Mouse (Mus musculus): ENCODE measurements around the gene Tacc3.

Tacc3 gene

GRCm38 (mm10) chr5:33694848-33695717 is 37.2 kb downstream of the Tacc3 start:
- peak; percentile 79 for DNase-seq (ENCODE audit: low spot score)

GRCm38 (mm10) chr5:33695718-33696121 is 37.8 kb downstream of the Tacc3 start:
- no peak for DNase-seq (ENCODE audit: low spot score)

GRCm38 (mm10) chr5:33696430-33696829 is 38.5 kb downstream of the Tacc3 start:
- no peak for DNase-seq (ENCODE audit: low spot score)

DNA sequence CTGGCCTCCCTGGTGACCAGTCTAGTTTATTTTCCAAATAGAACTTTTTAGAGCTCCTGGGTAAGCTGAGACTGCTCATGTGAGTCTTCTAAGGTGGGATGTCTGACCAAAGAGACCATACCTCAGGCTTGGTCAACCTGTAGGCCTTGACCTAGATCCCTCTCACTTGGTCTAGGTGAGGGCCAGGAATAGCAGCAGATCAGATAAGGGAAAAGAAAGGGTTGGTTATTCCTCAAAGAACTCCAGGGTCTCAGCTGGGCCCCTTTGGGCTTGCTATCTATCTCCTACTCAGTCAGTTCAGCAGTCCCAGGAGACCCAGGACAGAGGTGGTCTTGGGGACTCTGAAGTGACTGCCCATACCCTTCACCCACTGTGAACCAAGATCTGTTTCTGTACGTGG is 39.6 kb downstream of the Tacc3 start:
- no peak for DNase-seq (ENCODE audit: low spot score)

DNA sequence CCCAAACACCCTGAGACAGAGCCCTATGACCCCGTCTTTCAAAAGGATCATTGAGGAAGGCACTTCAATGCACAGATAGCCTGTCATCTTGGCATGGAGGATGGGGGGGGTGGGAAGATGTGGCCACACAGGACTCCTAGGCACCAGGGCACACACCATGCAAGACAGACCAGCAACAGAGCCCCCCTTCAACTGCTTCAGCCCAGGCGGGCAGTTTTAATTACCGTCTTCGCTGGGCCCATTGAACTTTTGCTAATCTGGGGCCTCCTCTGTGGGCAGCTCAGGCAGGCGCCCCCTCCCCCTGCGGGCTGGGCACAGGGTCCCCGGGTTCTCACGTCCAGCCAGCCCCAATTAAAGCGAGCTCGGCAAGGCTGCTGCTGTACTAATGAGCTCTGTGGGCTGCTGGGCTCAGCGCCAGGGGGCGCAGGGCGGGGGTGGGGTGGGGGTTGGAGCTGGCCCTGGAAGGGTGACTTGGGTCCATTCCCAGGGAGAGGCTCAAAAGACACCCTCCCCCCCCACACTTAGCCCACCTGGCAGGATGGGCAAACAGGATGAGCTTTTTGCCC is 40.1 kb downstream of the Tacc3 start:
- peak; percentile 83 for DNase-seq (ENCODE audit: low spot score)

- no peak for DNase-seq (ENCODE audit: low spot score)
These were observed 40.7 kb downstream of the Tacc3 start for GRCm38 (mm10) chr5:33698669-33699068.

DNA sequence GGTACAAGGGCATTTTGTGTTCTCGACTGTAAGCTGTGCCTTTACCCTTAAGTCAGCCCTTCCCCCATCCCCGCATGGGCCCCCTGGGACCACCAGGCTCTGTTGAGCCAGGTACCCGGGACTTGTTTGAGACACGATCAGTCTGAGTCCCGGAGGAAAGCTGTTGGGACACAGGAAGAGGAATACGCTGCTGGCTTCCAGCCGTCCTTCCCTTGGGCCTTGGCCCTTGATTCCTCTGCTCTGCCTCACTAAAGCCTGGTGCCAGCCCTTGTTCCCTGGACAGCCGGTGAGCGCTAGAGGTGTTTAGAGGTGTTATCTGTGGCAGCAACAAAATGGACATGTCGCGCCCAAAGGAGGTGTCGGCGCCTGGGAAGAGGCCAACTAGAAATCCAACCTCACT is 42.1 kb downstream of the Tacc3 start:
- no peak for DNase-seq (ENCODE audit: low spot score)

DNA sequence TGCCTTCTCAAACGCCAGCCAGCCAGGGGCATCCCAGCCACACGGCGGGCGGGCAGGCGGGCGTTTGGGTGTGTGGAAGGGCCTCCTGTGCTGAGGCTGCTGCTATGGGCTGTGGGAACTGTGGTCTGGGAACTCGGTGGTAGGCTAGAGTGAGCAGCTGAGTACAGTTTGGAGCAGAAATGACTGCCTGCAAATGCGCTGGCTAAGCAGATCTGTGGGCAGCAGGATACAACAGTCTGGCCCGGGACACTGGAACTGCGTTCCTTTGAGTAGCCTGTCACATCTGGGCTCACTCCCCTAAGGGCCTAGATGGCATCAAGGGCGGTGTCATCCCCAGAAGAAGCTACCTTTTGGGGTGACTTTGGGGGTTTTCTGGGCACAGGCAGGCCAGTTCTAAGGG is 43.9 kb downstream of the Tacc3 start:
- no peak for DNase-seq (ENCODE audit: low spot score)

DNA sequence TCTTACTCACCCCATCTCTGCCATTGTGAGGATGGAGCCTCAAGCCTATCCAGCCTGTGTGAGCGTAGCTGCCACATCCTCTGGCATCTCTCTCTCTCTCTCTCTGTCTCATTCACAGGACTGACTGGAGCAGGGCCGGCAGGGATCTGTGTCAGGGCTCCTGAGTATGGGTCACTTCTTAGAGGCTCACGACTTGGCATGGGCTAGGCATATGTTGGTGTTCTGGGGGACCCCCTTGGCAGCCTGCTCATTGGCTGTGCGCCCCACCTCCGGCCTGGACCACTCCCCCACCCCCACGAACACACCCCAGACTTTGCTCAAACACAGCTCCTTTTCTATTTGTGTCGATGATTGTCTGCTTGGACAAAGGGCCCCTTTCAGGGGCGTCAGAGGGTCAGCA is 46.1 kb downstream of the Tacc3 start:
- DNase-seq (ENCODE audit: low spot score): no peak

DNA sequence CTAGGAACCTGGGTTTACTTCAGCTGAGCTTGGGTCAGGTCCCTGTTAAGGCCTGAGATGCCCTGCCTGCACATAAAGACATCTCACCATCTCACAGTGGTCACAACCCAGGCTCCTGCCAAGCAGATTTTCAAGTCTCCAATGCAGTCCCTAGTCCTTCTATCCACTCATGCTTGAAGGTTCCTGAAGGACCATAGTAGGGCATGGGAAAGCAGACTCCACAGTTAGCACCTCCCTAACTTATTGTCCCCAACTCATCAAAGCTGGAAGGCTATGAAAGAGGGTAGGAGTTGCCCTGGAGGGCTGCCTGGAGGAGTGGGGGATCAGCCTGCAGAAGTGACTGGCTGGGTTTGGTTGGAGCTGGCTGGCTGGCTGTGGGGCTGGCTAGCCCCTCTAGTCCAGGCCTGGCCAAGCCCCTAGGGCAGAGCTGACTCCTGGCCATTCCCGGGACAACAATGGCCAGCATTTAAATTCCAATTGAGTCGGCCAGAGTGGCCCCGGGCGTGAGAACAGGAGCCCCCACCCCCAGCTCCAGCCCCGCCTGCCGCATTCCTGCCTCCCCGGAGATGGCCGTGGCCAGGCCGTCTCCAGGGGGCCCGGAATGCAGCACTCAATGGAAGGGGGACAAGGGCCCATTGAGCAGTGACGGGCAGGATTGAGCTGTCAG is 47.1 kb downstream of the Tacc3 start:
- no peak for DNase-seq (ENCODE audit: low spot score)

DNA sequence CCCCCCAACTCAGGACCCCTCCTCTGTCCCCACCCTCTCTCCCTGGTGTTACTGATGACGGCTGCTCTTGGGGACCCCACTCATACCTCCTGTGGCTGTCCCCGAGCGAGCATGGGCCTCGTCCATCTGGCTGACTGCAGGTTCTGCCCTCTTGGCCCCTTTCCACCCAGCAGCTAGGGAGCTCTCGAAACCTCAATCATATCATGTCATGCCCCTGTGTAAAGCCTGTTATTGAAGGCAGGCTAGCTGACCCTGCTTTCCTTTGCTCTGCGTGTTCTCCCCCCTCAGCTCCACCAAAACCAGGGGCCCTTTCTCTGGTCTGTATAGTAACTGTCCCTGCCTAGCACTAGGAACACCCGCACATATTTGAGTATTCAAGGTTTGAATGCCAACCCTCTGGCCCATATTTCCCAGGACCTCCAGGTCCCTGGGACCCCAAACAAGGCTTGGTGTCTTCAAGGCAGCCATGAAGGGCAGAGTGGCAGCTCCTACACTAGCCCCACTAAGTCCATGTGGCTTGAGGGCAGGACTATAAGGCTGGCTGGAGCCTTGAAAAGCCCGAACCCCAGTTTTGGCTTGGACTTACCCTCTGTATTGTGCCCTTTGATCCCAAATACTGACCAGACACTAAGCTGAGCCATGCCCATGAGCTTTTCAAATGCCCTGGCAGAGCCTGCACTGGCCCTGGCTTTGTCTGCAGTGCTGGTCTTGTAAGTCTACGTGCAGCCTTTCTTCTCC is 47.9 kb downstream of the Tacc3 start:
- no peak for DNase-seq (ENCODE audit: low spot score)

DNA sequence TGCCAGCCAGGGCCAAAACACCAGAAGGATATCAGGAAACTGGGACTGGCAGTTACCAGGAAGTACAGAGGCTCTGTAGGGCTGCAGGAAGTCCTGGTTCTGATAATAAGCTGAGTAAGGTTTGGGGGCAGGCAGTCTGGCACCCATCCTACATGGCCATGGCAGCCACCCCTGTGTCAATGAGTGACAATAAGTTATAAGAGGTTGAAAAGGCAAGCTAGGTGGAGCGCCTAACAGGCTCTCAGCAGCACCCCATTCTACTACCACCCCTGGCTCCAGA is 48.4 kb downstream of the Tacc3 start:
- DNase-seq (ENCODE audit: low spot score): no peak

DNA sequence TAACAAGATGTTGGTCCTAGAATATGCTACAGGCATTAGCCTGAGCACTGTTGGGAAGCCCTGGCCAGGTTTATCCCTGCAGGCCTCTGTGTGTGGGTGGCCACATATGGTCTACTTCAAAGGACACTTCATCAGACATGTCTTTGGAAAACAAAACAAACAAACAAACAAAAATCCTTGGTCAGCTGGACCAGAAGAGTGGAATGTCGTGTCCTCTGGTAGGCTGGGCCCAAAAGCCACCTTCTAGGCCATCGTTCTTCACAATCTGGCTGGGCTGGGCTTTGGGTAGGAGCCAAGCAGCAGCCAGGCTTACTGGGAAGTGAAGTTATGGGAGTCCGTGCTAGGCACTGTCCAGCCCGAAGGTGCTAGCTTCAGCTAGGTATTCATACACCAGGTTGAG is 49.2 kb downstream of the Tacc3 start:
- DNase-seq (ENCODE audit: low spot score): no peak

DNA sequence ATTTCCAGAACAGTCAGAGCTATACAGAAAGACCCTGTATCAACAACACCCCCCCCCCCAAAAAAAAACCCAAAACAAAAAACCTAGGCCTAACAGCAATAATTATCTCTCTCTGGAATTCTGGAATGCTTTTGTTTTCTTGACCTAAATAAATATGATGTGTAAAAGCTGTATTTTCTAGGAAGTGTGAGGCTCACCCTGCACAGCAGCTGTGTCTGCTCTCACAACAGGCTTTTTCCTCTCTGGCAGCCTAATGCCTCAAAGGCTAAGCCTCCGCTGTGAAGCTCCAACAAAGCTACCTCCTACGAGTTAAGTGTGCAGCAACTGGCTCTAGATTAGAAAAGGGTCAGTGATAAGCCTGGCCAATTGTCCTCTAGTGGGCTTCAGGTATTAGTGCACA is 51.1 kb downstream of the Tacc3 start:
- DNase-seq (ENCODE audit: low spot score): no peak

DNA sequence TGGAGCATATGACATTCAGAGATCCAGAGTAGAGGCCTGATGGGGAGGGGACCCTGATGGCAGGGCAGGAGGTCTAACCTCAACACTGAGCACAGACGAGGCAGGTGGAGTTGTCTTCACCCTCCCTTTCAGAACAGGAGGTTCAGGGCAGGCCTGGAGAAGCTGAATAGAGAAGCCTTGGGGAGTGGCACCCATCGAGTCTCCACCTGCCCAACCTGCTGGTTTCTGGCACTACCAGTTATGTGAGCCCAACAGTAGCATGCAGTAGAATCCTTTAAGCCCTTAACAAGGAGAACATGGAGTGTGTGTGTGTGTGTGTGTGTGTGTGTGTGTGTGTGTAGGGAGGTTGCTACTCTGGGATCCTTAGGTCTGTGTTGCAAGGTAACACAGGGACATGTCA is 54.6 kb downstream of the Tacc3 start:
- DNase-seq (ENCODE audit: low spot score): no peak

- DNase-seq (ENCODE audit: low spot score): no peak
These were observed 57.3 kb downstream of the Tacc3 start for GRCm38 (mm10) chr5:33715182-33715581.

GRCm38 (mm10) chr5:33716467-33716866 is 58.5 kb downstream of the Tacc3 start:
- no peak for DNase-seq (ENCODE audit: low spot score)

DNA sequence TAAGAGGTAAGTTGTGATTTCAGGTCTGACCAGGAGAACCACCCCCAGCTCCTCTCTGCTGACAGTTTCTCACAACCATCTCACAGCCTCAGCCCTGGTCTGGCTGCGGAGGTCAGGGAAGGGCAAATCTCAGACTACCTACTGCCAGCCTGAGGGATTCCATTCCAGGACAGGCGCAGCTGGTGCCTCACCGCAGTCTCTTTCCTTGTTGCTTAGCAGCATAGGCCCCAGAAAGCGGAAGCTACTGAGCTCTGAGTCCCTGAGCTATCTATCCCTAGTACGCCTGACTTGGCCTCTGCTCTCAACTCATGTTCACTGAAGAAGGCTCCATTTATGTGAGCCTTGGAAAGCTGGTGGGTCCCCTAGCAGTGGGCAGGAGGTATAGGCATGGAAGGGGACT is 60.5 kb downstream of the Tacc3 start:
- no peak for DNase-seq (ENCODE audit: low spot score)

GRCm38 (mm10) chr5:33720852-33721490 is 63.0 kb downstream of the Tacc3 start:
- DNase-seq (ENCODE audit: low spot score): no peak

DNA sequence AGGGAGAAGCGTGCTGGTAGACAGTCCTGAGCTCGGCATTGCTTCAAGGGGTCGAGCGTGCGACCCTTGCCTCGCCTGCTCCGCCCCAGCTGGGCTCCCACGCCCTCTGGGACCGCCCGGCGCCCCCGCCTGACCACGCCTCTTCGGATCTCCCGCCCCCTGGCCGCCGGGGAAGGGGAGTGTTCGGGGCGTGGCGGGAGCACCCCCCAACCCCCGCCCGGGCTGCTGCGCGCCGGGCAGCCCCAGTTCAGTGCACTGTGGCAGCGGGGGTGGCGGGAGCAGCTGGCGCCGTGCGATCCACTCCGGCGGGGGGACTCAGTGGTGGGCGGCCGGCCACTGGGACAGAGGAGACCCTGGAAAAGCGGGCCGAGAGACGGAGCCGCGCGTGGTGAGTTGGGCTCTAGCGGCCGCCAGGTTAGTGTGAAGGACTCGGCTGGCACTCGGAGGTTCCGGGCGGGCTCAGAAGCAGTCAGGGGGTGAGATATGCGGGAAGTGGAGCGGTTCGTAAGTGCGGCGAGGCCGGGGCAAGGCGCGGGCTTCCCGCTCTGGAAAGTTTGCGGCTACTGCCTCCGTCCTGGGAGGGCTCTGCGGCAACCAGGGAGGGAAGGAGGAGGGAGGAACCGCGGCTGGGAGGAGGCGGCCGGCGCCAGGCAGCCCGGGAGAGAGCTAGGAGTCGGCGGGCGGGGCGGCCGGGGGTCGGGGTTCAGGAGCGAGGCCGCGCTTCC is 63.8 kb downstream of the Tacc3 start, which contains the start of gene Fgfr3:
Gene Fgfr3 (plus strand): TSS at position 134 of the 725 bp plus-strand sequence.
- DNase-seq (ENCODE audit: low spot score): peak; percentile 69

DNA sequence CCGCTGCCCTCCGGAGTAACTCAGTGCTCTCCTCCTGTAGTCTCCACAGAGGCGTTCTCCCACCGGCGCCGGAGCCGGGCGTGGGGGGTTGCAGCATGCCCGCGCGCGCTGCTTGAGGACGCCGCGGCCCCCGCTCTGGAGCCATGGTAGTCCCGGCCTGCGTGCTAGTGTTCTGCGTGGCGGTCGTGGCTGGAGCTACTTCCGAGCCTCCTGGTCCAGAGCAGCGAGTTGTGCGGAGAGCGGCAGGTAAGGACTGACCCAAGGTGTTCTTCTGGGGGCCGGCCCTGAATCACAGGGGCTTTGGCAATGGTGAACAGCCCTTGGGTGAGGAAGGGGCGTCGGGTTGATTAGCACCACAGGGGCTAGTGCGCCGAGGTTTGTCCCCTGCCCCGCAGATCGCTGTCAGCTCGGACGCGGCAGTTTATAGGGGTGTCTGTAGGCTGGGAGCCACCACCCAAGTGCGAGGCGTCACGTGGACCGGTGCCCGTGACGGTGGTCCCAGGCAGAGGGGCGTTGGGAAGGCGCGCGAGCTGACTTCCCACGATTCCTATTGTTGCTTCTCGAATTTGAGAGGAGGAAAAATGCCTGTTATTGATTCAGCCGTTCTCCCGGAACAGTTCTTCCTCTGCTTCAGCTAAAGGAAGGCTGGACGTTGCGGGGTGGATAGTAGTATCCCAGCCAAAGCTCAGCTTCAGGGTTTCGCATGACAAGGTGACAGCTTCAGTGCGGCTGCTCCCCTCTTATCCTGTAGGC is 64.5 kb downstream of the Tacc3 start:
- peak; percentile 31 for DNase-seq (ENCODE audit: low spot score)
